Mouse (Mus musculus) right cerebral cortex, postnatal 14 days (tissue): ENCODE measurements at regions not wholly inside any gene's neighbourhood (a gene's known extent, or its start where the extent isn't known, plus 50 kb on each side); places are given as distances from the start of the nearest gene placed in this dataset.

Experiments used
- DNase-seq: peaks from one replicate; pipeline ENCODE4 v3.0.0; 2022

DNA sequence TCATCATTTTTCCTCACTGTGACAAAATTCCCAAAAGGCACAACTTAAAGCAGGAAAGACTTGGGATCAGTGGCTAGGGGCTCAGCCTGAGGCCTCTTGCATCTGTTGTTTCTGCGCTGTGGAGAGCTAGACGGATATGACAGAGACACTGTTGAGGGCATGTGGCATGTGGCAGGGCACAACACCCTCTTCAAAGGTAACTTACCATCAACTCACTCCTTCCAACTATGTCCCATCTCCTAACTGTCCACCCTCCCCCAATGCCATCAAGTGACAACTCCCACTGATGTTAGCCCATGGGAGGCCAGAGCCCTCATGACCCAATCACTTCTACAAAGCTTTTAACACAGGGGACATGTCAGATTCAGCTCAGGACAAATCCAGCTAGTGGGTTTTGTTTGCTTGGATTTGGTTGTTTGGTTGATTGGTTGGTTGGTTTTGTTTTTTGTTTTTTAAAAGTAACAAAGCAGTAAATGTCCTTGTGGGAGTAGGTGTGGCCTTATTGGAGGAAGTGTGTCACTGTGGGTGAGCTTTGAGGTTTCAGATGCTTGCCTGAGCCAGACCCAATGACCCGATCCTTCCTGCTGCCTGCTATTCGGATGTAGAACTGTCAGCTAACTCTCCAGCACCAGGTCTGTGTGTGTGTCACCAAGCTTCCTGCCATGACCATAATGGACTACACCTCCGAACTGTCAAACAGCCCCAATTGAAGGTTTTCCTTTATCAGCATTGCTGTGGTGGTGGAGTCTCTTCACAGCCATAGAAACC, 53.2 kb upstream of the Lef1 start:
- no peak for DNase-seq

GRCm38 (mm10) chr3:131054241-131054972, 55.9 kb upstream of the Lef1 start:
- DNase-seq, result no peak

GRCm38 (mm10) chr3:131047716-131048115, 62.6 kb upstream of the Lef1 start:
- no peak for DNase-seq

DNA sequence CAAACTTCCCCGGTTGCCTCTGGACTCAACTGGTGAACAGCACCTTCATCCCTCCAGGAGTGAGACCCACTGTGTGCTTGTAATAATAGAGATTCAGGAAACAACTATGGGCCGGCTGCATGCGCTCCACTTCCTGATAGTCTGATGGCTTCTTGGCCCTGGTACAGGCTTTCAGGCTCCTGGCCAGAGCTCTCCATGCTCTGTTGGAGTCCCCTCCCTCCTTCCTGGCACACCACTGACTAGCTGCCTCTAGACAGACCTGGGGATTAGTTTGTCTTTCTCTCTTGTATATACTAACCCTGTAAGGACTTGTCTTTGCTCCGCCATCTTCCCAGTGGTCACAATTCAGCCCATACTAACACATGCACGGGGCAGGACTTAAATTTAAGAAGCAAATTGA, 63.9 kb upstream of the Lef1 start:
- DNase-seq, result no peak

GRCm38 (mm10) chr3:131040214-131040825, 70.0 kb upstream of the Lef1 start:
- no peak for DNase-seq

GRCm38 (mm10) chr3:131037095-131037494, 73.2 kb upstream of the Lef1 start:
- no peak for DNase-seq

GRCm38 (mm10) chr3:131034774-131035173, 75.5 kb upstream of the Lef1 start:
- DNase-seq, result no peak

DNA sequence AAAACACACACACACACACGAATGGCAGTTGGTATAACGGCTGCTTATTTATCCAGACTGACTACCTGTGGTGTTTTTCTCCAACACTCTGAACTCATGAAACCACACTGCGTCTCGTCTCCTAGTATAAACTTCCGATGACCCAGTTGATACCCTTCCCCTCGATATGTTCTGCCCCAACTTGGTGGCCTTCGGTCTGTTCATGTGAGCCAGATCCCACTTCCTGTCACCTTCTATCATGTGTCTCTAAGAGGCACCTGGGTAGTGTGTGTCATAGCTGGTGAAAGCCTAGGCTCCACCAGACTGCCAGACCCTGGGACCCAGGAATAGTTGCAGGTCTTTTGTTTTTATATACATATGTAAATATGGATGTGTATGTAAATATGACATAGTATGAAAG, 83.9 kb upstream of the Lef1 start:
- no peak for DNase-seq

DNA sequence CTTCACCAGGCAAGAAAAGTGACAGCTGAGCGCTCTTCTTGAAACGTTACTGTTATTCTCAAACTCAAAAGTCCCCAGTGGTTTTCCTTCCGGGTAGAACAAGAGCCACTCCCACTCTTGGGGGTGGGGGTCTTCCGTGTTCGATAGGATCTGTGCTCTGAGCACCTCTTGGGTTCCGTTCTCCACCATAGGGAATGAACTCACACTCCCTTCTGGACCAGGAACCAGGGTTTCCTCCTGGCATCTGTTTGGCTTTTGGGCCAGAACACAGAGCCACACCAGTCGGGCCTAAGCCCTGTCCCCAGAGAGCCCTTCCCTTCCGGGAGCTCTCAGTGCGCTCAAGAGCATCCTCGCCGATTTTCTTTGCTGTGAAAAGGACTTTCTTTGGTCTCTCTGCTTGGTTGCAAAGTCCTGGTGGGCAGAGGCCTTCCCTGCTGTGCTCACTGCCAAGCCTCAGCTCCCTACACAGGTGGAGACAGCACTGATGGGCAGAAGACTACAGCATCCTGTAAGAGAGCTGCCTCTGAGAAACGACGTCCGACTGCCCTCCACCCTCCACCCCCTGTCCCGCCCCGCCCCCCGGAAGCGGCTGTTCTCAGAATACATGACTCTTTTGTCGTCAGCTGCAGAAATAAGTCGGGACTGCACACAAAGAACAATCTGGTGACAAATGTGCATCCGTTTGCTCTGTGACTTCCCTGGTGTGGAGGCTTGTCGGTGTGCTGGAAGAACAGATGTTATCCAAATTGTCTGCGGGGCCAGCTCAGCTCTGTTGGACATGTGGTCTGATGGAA, 90.9 kb upstream of the Lef1 start:
- no peak for DNase-seq

DNA sequence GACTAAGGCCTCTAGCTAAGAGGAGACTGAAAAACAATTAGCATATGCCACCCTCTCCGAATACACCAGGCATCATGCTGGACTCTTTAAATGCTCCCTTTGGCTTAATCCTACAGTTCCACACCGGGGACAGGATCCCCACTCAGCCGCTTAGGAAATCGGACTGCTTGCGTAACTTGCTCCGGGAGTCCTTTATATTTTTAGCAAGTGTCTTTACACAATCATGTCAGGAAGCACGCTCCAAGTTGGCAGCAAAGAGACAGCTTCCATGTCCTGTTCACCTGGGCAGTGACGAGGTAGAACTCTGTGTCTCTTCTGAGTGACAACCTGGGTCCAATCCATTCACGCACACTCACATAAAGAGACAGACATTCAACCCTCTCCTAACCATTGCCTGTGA, 92.4 kb upstream of the Lef1 start:
- no peak for DNase-seq

DNA sequence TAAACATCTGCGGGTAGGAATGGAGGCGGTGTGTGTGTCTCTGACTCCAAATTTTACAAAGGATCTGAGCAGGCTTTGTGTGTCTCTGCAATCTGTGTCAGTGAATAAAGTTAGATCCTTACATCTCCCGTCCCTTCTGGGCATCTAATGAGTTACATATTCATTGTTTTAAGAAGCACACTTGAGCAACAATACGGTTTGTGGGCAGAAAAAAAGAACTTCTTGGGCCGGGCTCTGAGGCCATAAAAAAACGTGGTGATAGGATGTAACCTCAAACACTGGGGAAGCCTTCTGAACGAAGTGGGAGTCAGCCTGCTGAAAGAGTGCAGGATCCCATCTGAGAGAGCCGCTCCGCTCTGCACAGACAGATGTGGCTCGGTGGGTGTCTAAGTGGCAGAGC, 94.2 kb upstream of the Lef1 start:
- DNase-seq, result no peak

DNA sequence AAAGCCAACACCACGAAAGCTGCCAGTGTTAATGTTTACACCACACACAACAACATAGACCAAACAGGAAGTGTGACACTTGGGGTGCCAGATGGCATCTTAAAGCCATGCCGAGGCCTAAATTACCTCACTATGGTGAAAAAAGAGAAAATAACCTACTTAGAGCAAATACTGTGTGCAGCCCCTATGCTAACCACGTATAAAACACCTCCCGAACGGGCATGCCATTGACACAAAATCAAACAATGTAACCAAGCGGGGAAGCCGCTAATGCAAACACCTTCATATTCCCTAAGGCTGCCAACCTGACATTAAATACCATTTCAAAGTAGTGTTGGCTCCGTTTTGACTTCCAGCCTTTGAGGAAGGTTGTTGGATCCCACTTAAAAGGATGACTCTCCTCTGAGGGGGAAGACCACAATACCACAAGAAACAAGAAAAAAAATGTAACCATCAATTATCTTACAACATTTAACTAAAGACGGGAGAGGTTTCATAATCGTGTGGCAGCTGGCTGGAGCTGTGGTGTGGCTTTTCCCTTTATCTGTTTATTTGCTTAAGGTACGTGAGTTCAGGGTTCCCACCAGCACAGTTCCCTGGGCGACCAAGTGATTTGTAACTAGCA, 96.1 kb upstream of the Lef1 start:
- no peak for DNase-seq

DNA sequence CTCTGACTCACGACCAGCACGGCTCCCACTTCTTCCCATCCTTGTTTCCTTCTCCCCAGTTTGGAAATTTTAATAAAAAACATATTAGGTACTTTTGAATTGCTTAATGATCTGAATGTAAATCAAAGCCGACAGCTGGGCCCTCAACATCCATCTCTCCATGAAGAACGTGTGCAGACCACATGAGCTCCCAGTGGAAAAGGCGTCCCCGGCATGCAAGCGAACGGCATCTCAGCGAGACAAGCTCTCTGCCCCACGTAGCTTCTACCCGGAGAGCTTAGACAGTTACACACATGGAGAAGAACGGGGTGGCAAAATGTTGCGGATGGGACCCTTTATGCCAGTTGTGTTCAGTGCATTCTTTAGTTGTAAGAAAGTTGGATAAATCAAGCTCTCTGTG, 109.6 kb upstream of the Lef1 start:
- no peak for DNase-seq

DNA sequence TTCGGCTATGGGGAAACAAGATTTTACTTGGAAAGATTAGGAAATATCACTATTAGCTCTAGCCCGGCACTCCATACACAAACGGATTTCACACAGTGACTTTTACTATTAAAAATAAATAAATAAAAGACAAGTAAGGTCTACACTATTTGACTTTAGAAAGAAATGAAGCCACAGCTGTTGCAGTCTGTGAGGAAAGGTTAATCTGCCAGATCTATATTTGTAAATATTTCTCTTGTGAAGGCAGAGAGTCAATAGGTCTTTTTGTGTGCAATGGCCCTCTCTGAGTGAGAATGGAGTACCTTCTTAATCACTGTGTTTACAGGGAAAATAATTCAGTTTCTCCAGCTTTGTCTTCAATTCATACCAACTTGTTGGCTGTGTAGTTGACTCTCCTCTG, 110.0 kb upstream of the Lef1 start:
- no peak for DNase-seq

GRCm38 (mm10) chr3:130999818-131000217, 110.5 kb upstream of the Lef1 start:
- DNase-seq, result no peak

- DNase-seq, result no peak
Observed at GRCm38 (mm10) chr3:130998433-130998832, 111.8 kb upstream of the Lef1 start.

GRCm38 (mm10) chr3:130996786-130997185, 113.5 kb upstream of the Lef1 start:
- DNase-seq, result no peak

GRCm38 (mm10) chr3:130991971-130992370, 118.3 kb upstream of the Lef1 start:
- no peak for DNase-seq

- DNase-seq, result no peak
Observed at GRCm38 (mm10) chr3:130986708-130987107, 123.6 kb upstream of the Lef1 start.

DNA sequence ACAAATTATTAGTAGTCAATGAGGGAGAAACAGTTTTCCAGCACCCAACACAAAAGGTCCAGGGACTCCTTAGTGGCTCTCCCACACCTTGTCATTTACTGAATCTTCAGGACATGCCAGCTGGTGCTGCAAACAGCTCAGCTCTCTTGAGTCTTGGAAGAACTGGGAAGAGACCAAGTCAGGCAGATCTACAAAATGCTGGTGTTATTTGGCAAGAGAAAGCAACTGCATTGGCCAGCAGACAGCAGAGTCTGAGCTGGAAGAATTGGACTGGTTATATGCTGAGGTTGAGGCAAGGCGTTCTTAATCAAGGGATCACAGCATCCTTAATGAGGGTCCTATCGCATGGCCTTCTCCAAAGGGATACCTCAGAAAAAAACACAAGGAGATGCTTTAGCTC, 124.2 kb upstream of the Lef1 start:
- DNase-seq, result no peak

DNA sequence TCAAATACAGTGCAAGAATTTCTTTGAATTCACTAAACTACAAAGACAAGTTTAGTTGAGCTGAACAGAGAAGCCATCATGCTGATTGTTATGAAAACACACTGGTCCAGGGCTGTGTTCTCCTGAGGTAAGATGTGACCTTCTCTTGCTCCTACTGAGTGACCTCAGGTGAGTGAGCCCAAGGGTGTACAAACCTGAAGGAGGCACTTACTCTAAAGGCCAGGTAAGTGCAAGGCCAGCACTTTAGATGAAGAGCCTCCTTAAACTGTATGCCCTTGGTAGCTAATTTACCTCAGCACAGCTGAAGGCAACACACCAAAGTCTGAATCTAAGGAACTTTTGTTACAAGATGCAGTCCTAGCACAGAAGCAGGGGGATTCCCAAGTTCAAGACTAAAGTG, 128.7 kb upstream of the Lef1 start:
- no peak for DNase-seq

DNA sequence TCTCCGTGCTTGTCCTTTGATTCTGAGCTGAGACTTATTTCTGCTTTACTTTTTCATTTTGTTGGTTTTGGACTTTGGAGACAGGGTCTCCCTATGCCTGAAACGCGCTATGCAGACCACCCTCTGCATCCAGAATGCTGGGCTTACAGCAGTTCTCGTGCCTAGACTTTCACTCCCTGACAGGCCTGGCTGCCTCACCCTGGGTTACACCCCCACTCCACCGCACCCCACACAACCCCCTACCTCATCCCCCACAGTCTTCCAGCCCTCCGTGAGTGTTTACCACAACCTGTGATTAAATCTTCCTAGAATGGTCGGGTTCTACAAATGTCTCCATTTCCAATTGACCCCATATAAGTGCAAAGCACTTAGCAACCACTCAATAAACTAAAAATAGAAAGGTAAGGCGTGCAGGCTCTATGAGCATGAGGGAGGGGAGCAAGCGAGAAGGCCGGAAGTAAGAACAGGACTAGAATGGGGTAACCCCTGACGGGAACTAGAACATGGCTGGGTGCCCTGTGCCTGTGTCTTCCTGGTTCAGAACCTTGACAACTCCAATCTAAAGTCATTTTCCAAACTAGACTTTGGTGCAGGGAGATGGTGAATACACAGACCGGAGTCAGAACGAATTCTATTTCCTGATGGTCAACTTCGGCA, 131.2 kb upstream of the Lef1 start:
- DNase-seq, result no peak
